Mouse (Mus musculus) thymus, postnatal 14 days (tissue): ENCODE measurements around the gene Nup133.

Experiments used
- DNase-seq: peaks from one replicate; pipeline ENCODE4 v3.0.0; 2021

Gene Nup133

GRCm38 (mm10) chr8:123950077-123950802 is 1.2 kb upstream of the Nup133 start:
- peak; percentile 75 for DNase-seq

- no peak for DNase-seq
Observed at GRCm38 (mm10) chr8:123949686-123949986, 571 bp upstream of the Nup133 start.

- DNase-seq, result no peak
Observed at GRCm38 (mm10) chr8:123929026-123929425, 20.0 kb downstream of the Nup133 start.

- no peak for DNase-seq
Observed at GRCm38 (mm10) chr8:123925671-123926070, 23.4 kb downstream of the Nup133 start.

GRCm38 (mm10) chr8:123924719-123925118 is 24.3 kb downstream of the Nup133 start:
- DNase-seq, result peak; percentile 77

- DNase-seq, result no peak
Observed at GRCm38 (mm10) chr8:123914635-123915034, 34.4 kb downstream of the Nup133 start.

- no peak for DNase-seq
Observed at GRCm38 (mm10) chr8:123912265-123912664, 36.8 kb downstream of the Nup133 start.

- DNase-seq, result no peak
Observed at GRCm38 (mm10) chr8:123907604-123908003, 41.5 kb downstream of the Nup133 start.

- no peak for DNase-seq
Observed at GRCm38 (mm10) chr8:123902653-123903052, 46.4 kb downstream of the Nup133 start.

GRCm38 (mm10) chr8:123899366-123899765 is 49.7 kb downstream of the Nup133 start:
- DNase-seq, result no peak

- DNase-seq, result no peak
Observed at GRCm38 (mm10) chr8:123898576-123898975, 50.5 kb downstream of the Nup133 start.

- DNase-seq, result no peak
Observed at GRCm38 (mm10) chr8:123896774-123897173, 52.3 kb downstream of the Nup133 start.

- DNase-seq, result no peak
Observed at GRCm38 (mm10) chr8:123896366-123896761, 52.7 kb downstream of the Nup133 start.

GRCm38 (mm10) chr8:123895680-123896365 is 53.2 kb downstream of the Nup133 start:
- DNase-seq, result no peak

GRCm38 (mm10) chr8:123895230-123895629 is 53.8 kb downstream of the Nup133 start:
- DNase-seq, result no peak

- no peak for DNase-seq
Observed at GRCm38 (mm10) chr8:123894502-123895097, 54.5 kb downstream of the Nup133 start, which contains the start of gene Acta1. TSS of gene Acta1 (minus strand) at chr8:123894751.

GRCm38 (mm10) chr8:123893413-123893812 is 55.7 kb downstream of the Nup133 start:
- no peak for DNase-seq

GRCm38 (mm10) chr8:123892586-123893155 is 56.4 kb downstream of the Nup133 start:
- no peak for DNase-seq

GRCm38 (mm10) chr8:123891883-123892585 is 57.0 kb downstream of the Nup133 start:
- DNase-seq, result no peak

GRCm38 (mm10) chr8:123891271-123891670 is 57.8 kb downstream of the Nup133 start:
- no peak for DNase-seq

- no peak for DNase-seq
Observed at GRCm38 (mm10) chr8:123889797-123890196, 59.3 kb downstream of the Nup133 start.

GRCm38 (mm10) chr8:123887956-123888355 is 61.1 kb downstream of the Nup133 start:
- DNase-seq, result no peak

GRCm38 (mm10) chr8:123887163-123887562 is 61.9 kb downstream of the Nup133 start:
- no peak for DNase-seq
